ENCODE assay signal across 11 mouse cellular contexts in the genomic region with DNA sequence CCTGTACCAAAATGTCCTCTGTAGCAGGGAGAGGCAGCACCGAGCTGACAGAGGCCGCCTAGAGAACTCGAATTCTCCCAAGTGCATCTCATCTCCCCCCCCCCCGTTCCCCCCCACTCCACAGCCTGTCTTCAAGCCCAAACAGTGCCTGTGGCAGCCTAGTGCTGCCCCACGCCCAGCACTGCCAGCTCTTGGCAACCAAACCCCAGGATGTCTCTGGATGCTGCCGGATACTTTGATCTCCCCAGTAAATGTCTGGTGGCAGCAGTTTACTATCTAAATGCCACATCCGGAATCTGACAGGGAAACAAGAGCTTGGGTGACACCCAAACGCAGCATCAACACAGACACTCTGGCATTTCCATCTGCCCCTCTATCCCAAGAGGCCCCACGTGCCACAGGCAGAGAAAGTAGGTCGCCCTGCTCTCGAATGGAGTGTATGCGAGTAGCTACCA.
DNase-seq lines count a peak whose midpoint lies in the region; ATAC-seq lines count a peak whose summit lies in the region.
"Had no signal": no experiment of that assay in that cellular context is flagged by ENCODE, and none has a peak within 500 bp of the region (broad histone marks: within the 10 kb centered on the region; RNA-seq: fewer than 3 reads in every experiment).

No protein-coding gene starts in this region.

- ATAC-seq in hindbrain, embryonic 15.5 days (ENCODE audit: low FRiP score, low read depth), result peak; percentile 45; the same call in 1 of the 2 replicates
- ATAC-seq in hindbrain, embryonic 11.5 days (ENCODE audit: low FRiP score), result no peak
- peak; percentile 58; the same call in 1 of the 2 replicates for ATAC-seq in midbrain, embryonic 13.5 days

- peaks cover 12% of the 10 kb centered on the region for H3K4me1 ChIP-seq in hindbrain, embryonic 15.5 days (replicated peaks)
- no peaks in the 10 kb centered on the region for H3K4me1 ChIP-seq in hindbrain, embryonic 11.5 days (replicated peaks; ENCODE audit: control insufficient read depth, insufficient read depth, low read length)
- peaks cover 12% of the 10 kb centered on the region for H3K4me1 ChIP-seq in midbrain, embryonic 13.5 days (replicated peaks)
- H3K4me1 ChIP-seq: limb, embryonic 12.5 days; neural tube, embryonic 12.5 days had no signal

- WGBS in hindbrain, embryonic 15.5 days, result 45% methylated on average over 12 of the region's 12 CpGs
- WGBS in hindbrain, embryonic 11.5 days, result 67% methylated on average over 12 of the region's 12 CpGs
- 55% methylated on average over 12 of the region's 12 CpGs for WGBS in midbrain, embryonic 13.5 days

- peak overlapping the region; percentile 42; the same call in 1 of the 2 replicates for H3K27ac ChIP-seq in hindbrain, embryonic 15.5 days (replicated peaks)
- H3K27ac ChIP-seq in hindbrain, embryonic 11.5 days (ENCODE audit: low read depth, low read length), result no peak overlapping the region
- H3K27ac ChIP-seq in midbrain, embryonic 13.5 days, result no peak overlapping the region
- H3K27ac ChIP-seq: layer of hippocampus, adult 2 months; limb, embryonic 12.5 days; neural tube, embryonic 12.5 days had no signal

- H3K9me3 ChIP-seq in hindbrain, embryonic 15.5 days, result no peaks in the 10 kb centered on the region
- H3K9me3 ChIP-seq in hindbrain, embryonic 11.5 days (ENCODE audit: control insufficient read depth, low read length), result no peaks in the 10 kb centered on the region
- no peaks in the 10 kb centered on the region for H3K9me3 ChIP-seq in midbrain, embryonic 13.5 days
- H3K9me3 ChIP-seq: limb, embryonic 12.5 days; neural tube, embryonic 12.5 days had no signal

- no peak overlapping the region for H3K9ac ChIP-seq in hindbrain, embryonic 15.5 days
- H3K9ac ChIP-seq in hindbrain, embryonic 11.5 days (ENCODE audit: low read depth, low read length), result no peak overlapping the region
- H3K9ac ChIP-seq in midbrain, embryonic 13.5 days (replicated peaks), result no peak overlapping the region
- H3K9ac ChIP-seq: limb, embryonic 12.5 days; neural tube, embryonic 12.5 days had no signal

- H3K4me2 ChIP-seq in hindbrain, embryonic 15.5 days, result no peak overlapping the region
- H3K4me2 ChIP-seq in hindbrain, embryonic 11.5 days (replicated peaks; ENCODE audit: low read depth, low read length), result no peak overlapping the region
- no peak overlapping the region for H3K4me2 ChIP-seq in midbrain, embryonic 13.5 days (replicated peaks)
- H3K4me2 ChIP-seq: limb, embryonic 12.5 days; neural tube, embryonic 12.5 days had no signal

- H3K36me3 ChIP-seq in hindbrain, embryonic 15.5 days, result no peaks in the 10 kb centered on the region
- no peaks in the 10 kb centered on the region for H3K36me3 ChIP-seq in hindbrain, embryonic 11.5 days (ENCODE audit: control insufficient read depth, insufficient read depth, low read length)
- H3K36me3 ChIP-seq in midbrain, embryonic 13.5 days, result no peaks in the 10 kb centered on the region
- H3K36me3 ChIP-seq: limb, embryonic 12.5 days; neural tube, embryonic 12.5 days had no signal

- H3K4me3 ChIP-seq in hindbrain, embryonic 15.5 days, result no peak overlapping the region
- no peak overlapping the region for H3K4me3 ChIP-seq in hindbrain, embryonic 11.5 days (ENCODE audit: low read depth, low read length)
- no peak overlapping the region for H3K4me3 ChIP-seq in midbrain, embryonic 13.5 days (replicated peaks)
- H3K4me3 ChIP-seq: layer of hippocampus, adult 2 months; limb, embryonic 12.5 days; neural tube, embryonic 12.5 days had no signal

- DNase-seq in hindbrain, embryonic 11.5 days (ENCODE audit: low spot score), result no peak
- peak; percentile 80 for DNase-seq in cerebellum, adult 11-12 months
- DNase-seq in cerebellum, postnatal 14 days, result peak; percentile 60 to 69
- DNase-seq in thymus, postnatal 0 days (ENCODE audit: low spot score), result no peak
- no peak for DNase-seq in kidney, adult 9 months
- DNase-seq: gastrocnemius, postnatal 25 days had no signal

- no peaks in the 10 kb centered on the region for H3K27me3 ChIP-seq in hindbrain, embryonic 15.5 days
- no peaks in the 10 kb centered on the region for H3K27me3 ChIP-seq in hindbrain, embryonic 11.5 days (ENCODE audit: control insufficient read depth, insufficient read depth, low read length)
- H3K27me3 ChIP-seq in midbrain, embryonic 13.5 days, result no peaks in the 10 kb centered on the region
- H3K27me3 ChIP-seq: limb, embryonic 12.5 days; neural tube, embryonic 12.5 days had no signal

Comparison
In these comparisons a context has a peak if more than half of its experiments do, and no peak if none do; other contexts are left out.
1. DNase-seq: peak in cerebellum, adult 11-12 months (single experiment) and cerebellum, postnatal 14 days (2 of 2); none in hindbrain, embryonic 11.5 days (single experiment), thymus, postnatal 0 days (single experiment) and kidney, adult 9 months (single experiment).